In the genomic region with DNA sequence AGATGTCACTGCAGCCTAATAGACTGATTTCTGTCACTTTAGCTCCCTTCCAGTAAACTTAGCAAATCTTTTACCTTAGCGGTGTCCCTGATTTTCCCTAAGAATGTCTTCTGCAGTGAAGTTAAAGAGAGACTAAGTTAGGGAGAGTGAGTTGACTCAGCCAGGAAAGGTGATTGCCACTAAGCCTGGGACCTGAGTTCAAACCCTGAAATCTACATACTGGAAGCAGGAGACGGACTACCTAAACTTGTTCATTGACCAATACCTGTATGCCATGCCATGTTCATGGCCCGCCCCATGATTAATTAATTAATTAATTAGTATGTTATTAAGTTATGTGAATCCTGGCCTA, we compare ENCODE assay signal across 9 mouse cellular contexts. TPM values are rescaled to one million over a fixed set of nuclear protein-coding genes. Genes with fewer than 3 reads are reported as not detected.
A peak's percentile ranks its signal among the peaks of the same experiment; 100 is the strongest.
DNase-seq lines count a peak whose midpoint lies in the region; ATAC-seq and TF ChIP-seq lines count a peak whose summit lies in the region.
"Had no signal": no experiment of that assay in that cellular context is flagged by ENCODE, and none has a peak within 500 bp of the region (broad histone marks: within the 10 kb centered on the region; RNA-seq: fewer than 3 reads in every experiment).

No protein-coding gene starts in this region.

- 0 out of 2 replicates have a peak, but pooled peaks cover under 1% of the 10 kb centered on the region for H3K36me3 ChIP-seq in heart, postnatal 0 days (replicated peaks; ENCODE audit: control insufficient read depth, insufficient read depth, low read length)
- H3K36me3 ChIP-seq in heart, embryonic 11.5 days (ENCODE audit: control insufficient read depth, insufficient read depth, low read length): no peaks in the 10 kb centered on the region
- no peaks in the 10 kb centered on the region for H3K36me3 ChIP-seq in kidney, embryonic 15.5 days
- H3K36me3 ChIP-seq: limb, embryonic 13.5 days had no signal

- no peak overlapping the region for H3K27ac ChIP-seq in heart, postnatal 0 days (ENCODE audit: low read depth)
- H3K27ac ChIP-seq in heart, embryonic 11.5 days (ENCODE audit: low read depth, low read length): no peak overlapping the region
- no peak overlapping the region for H3K27ac ChIP-seq in kidney, embryonic 15.5 days
- H3K27ac ChIP-seq: limb, embryonic 13.5 days had no signal

- DNase-seq in heart, postnatal 0 days (ENCODE audit: low spot score): peak; percentile 45
- DNase-seq in ES-CJ7 (ENCODE audit: low read depth, low spot score): peak; percentile 66
- DNase-seq in embryo, embryonic 10.5 days (ENCODE audit: low spot score): peak; percentile 84
- peak; percentile 28 for DNase-seq in retina, adult 2 months (ENCODE audit: low read depth, low spot score)
- no peak for DNase-seq in urinary bladder, postnatal 10 days (ENCODE audit: low spot score)
- no peak for DNase-seq in layer of hippocampus, adult 8-10 months (ENCODE audit: low spot score in 2 of 2)

- no peaks in the 10 kb centered on the region for H3K4me1 ChIP-seq in heart, postnatal 0 days (ENCODE audit: control insufficient read depth, insufficient read depth)
- H3K4me1 ChIP-seq in heart, embryonic 11.5 days (ENCODE audit: control insufficient read depth, insufficient read depth, low read length): no peaks in the 10 kb centered on the region
- no peaks in the 10 kb centered on the region for H3K4me1 ChIP-seq in kidney, embryonic 15.5 days

- 55% methylated on average over 3 of the region's 3 CpGs for WGBS in heart, postnatal 0 days
- 52% methylated on average over 3 of the region's 3 CpGs for WGBS in heart, embryonic 11.5 days (ENCODE audit: insufficient replicate concordance)
- 56% methylated on average over 3 of the region's 3 CpGs for WGBS in kidney, embryonic 15.5 days

- peak; percentile 65 for TF ChIP-seq CTCF in heart, postnatal 0 days (IDR thresholded peaks at IDR 0.05; ENCODE audit: low read depth)

- no peak for TF ChIP-seq EP300 in heart, postnatal 0 days (IDR thresholded peaks at IDR 0.05; ENCODE audit: low read depth)

- H3K4me3 ChIP-seq in heart, postnatal 0 days (ENCODE audit: low read depth, low read length): no peak overlapping the region
- H3K4me3 ChIP-seq in heart, embryonic 11.5 days (ENCODE audit: low read depth, low read length): no peak overlapping the region
- no peak overlapping the region for H3K4me3 ChIP-seq in kidney, embryonic 15.5 days (replicated peaks)
- H3K4me3 ChIP-seq: limb, embryonic 13.5 days had no signal

- H3K9ac ChIP-seq in heart, postnatal 0 days (replicated peaks; ENCODE audit: low read depth, low read length): no peak overlapping the region
- H3K9ac ChIP-seq in heart, embryonic 11.5 days (ENCODE audit: low read depth, low read length): no peak overlapping the region
- H3K9ac ChIP-seq in kidney, embryonic 15.5 days: no peak overlapping the region
- H3K9ac ChIP-seq: limb, embryonic 13.5 days had no signal

- no peaks in the 10 kb centered on the region for H3K27me3 ChIP-seq in heart, postnatal 0 days (ENCODE audit: control insufficient read depth, insufficient read depth, low read length)
- H3K27me3 ChIP-seq in heart, embryonic 11.5 days (ENCODE audit: control insufficient read depth, insufficient read depth, low read length): no peaks in the 10 kb centered on the region
- no peaks in the 10 kb centered on the region; the same call in 1 of the 2 replicates for H3K27me3 ChIP-seq in kidney, embryonic 15.5 days

- H3K9me3 ChIP-seq in heart, postnatal 0 days (replicated peaks; ENCODE audit: control insufficient read depth, low read length): no peaks in the 10 kb centered on the region
- no peaks in the 10 kb centered on the region for H3K9me3 ChIP-seq in heart, embryonic 11.5 days (replicated peaks; ENCODE audit: control insufficient read depth, low read length)
- no peaks in the 10 kb centered on the region for H3K9me3 ChIP-seq in kidney, embryonic 15.5 days (replicated peaks)
- H3K9me3 ChIP-seq: limb, embryonic 13.5 days had no signal

- H3K4me2 ChIP-seq in heart, postnatal 0 days (ENCODE audit: low read depth, low read length): no peak overlapping the region
- H3K4me2 ChIP-seq in heart, embryonic 11.5 days: no peak overlapping the region
- no peak overlapping the region for H3K4me2 ChIP-seq in kidney, embryonic 15.5 days
- H3K4me2 ChIP-seq: limb, embryonic 13.5 days had no signal

- ATAC-seq in heart, postnatal 0 days (ENCODE audit: insufficient read depth, low read depth): no peak
- no peak for ATAC-seq in heart, embryonic 11.5 days (replicated peaks; ENCODE audit: insufficient number of reproducible peaks, low FRiP score, low TSS enrichment)
- ATAC-seq in kidney, embryonic 15.5 days (replicated peaks; ENCODE audit: low FRiP score): 0 out of 2 replicates have a peak, but pooled peaks have one; percentile 49

RNA-seq across cellular contexts. Expression of a gene that starts 26.6 kb away (rescaled TPM):
- 15.0 and 38.2 TPM in 2 replicates for total RNA-seq in heart, postnatal 0 days (2014; rRNA removed; ENCODE audit: low replicate concordance)
- polyA plus RNA-seq in heart, postnatal 0 days (2015; fragmentation: Nextera tagmentation; extraction: Ambion mirVana): 21.0 and 21.8 TPM in 2 replicates
- polyA plus RNA-seq in heart, embryonic 11.5 days (2014; fragmentation: Nextera tagmentation; extraction: Ambion mirVana): 19.2 and 21.1 TPM in 2 replicates
- polyA plus RNA-seq in kidney, embryonic 15.5 days (2015; fragmentation: Nextera tagmentation; extraction: Ambion mirVana): 19.9 TPM in 2 replicates
- total RNA-seq in layer of hippocampus, adult 8-10 months (2022): 10 to 100 TPM; 58.0 to 68.7 (median 61.3) TPM

RNA-seq across cellular contexts. Expression of a gene that starts 26.6 kb away (rescaled TPM):
- total RNA-seq in heart, postnatal 0 days (2014; rRNA removed; ENCODE audit: low replicate concordance): 42.2 and 50.4 TPM in 2 replicates
- 8.4 and 9.7 TPM in 2 replicates for polyA plus RNA-seq in heart, postnatal 0 days (2015; fragmentation: Nextera tagmentation; extraction: Ambion mirVana)
- polyA plus RNA-seq in heart, embryonic 11.5 days (2014; fragmentation: Nextera tagmentation; extraction: Ambion mirVana): 19.8 and 28.7 TPM in 2 replicates
- polyA plus RNA-seq in kidney, embryonic 15.5 days (2015; fragmentation: Nextera tagmentation; extraction: Ambion mirVana): 27.5 and 31.5 TPM in 2 replicates
- total RNA-seq in layer of hippocampus, adult 8-10 months (2022): 10 to 100 TPM; 24.7 to 34.0 (median 27.6) TPM

Comparison
In these comparisons a context has a peak if more than half of its experiments do, and no peak if none do; other contexts are left out.
1. DNase-seq: peak in heart, postnatal 0 days (single experiment), ES-CJ7 (single experiment), embryo, embryonic 10.5 days (single experiment) and retina, adult 2 months (single experiment); none in urinary bladder, postnatal 10 days (single experiment) and layer of hippocampus, adult 8-10 months (0 of 2).